Comparison of ENCODE assay signal across 18 mouse cellular contexts in the genomic region with DNA sequence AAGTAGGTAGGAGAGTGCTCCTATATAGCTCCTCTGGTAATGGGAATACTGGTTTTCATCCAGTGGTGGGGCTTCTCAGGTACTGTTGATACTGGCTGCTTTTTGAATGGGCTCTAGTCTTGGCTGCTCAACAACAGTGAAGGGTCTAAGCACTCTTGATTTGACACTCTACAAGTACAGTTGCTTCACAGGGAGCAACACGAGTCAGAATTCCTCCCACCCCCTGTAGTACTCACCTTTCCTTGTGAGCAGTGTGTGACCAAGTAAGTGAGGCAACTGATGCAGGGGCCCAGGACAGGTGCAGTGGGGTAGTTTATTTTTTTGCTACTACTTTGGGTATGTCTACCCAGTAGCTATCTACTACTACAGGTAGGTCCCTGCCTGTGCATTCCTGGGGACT.
"Had no signal": no experiment of that assay in that cellular context is flagged by ENCODE, and none has a peak within 500 bp of the region (broad histone marks: within the 10 kb centered on the region; RNA-seq: fewer than 3 reads in every experiment).

No protein-coding gene starts in this region.

- H3K36me3 ChIP-seq: liver, embryonic 13.5 days had no signal

- H3K9me3 ChIP-seq: liver, embryonic 13.5 days; megakaryocyte, embryonic 14.5 days; midbrain, embryonic 12.5 days; neural tube, embryonic 13.5 days had no signal

- H3K4me2 ChIP-seq: liver, embryonic 13.5 days; midbrain, embryonic 12.5 days; neural tube, embryonic 13.5 days had no signal

- H3K27me3 ChIP-seq: liver, embryonic 13.5 days; megakaryocyte, embryonic 14.5 days; midbrain, embryonic 12.5 days; neural tube, embryonic 13.5 days had no signal

- DNase-seq: kidney, adult 2 months; kidney, postnatal 25 days; layer of hippocampus, adult 9-11 months; liver, embryonic 13.5 days; lung, adult 2 months; right cerebral cortex, adult 18-20 months; right cerebral cortex, postnatal 14 days; right cerebral cortex, postnatal 4 days; thymus, adult 2 months; thymus, postnatal 14 days; thymus, postnatal 4 days had no signal

- ATAC-seq: intestine, postnatal 0 days had no signal

- H3K4me3 ChIP-seq: layer of hippocampus, adult 2 months; liver, embryonic 13.5 days; megakaryocyte, embryonic 14.5 days; midbrain, embryonic 12.5 days; neural tube, embryonic 13.5 days had no signal

- H3K4me1 ChIP-seq: liver, embryonic 13.5 days; megakaryocyte, embryonic 14.5 days; midbrain, embryonic 12.5 days; neural tube, embryonic 13.5 days had no signal

- H3K9ac ChIP-seq: liver, embryonic 13.5 days; midbrain, embryonic 12.5 days; neural tube, embryonic 13.5 days had no signal

- H3K27ac ChIP-seq: kidney, postnatal 0 days; layer of hippocampus, adult 2 months; liver, embryonic 13.5 days; midbrain, embryonic 12.5 days; neural tube, embryonic 13.5 days; stomach, postnatal 0 days had no signal
